Mouse (Mus musculus): ENCODE measurements around the gene Fopnl.

- TF ChIP-seq POLR2A (IDR thresholded peaks at IDR 0.05; ENCODE audit: extremely low read depth, insufficient read depth, low read length): no peak
- no peak for TF ChIP-seq CTCF (IDR thresholded peaks at IDR 0.05; ENCODE audit: low read depth, low read length)
Observed at GRCm38 (mm10) chr16:14365457-14365856, 48.3 kb upstream of the Fopnl start.

Data from liver, adult 2 months (tissue).